Mouse (Mus musculus) heart, postnatal 0 days (tissue): Measurements from ENCODE around the gene Pcdh9. TPM values are rescaled to one million over a fixed set of nuclear protein-coding genes. Genes with fewer than 3 reads are reported as not detected.

Experiments
- ATAC-seq: fragments of 200-750 bp; cut with Nextera tagmentation; 2 replicates; pipeline ENCODE4 v1.8.0; 2017; ENCODE audit warnings: low read depth, moderate number of reproducible peaks, moderate library complexity; ENCODE audit not compliant: insufficient read depth
- DNase-seq: peaks from one replicate; pipeline ENCODE4 v3.0.0-alpha.2; 2016; ENCODE audit warnings: low spot score
- H3K27ac ChIP-seq: fragments of 300-500 bp; sonication (generic); 2 replicates; pipeline ENCODE4 v1.5.1; 2014; ENCODE audit warnings: low read depth, mild to moderate bottlenecking
- H3K27me3 ChIP-seq: fragments of 300-500 bp; sonication (generic); 2 replicates; pipeline ENCODE4 v1.6.1; 2014; ENCODE audit warnings: low read length, mixed read lengths; ENCODE audit not compliant: control insufficient read depth, insufficient read depth
- H3K36me3 ChIP-seq: fragments of 300-500 bp; sonication (generic); replicated peaks from 2 replicates; pipeline ENCODE4 v1.6.1; 2014; ENCODE audit warnings: low read length, mixed read lengths; ENCODE audit not compliant: control insufficient read depth, insufficient read depth
- H3K4me1 ChIP-seq: fragments of 300-500 bp; sonication (generic); 2 replicates; pipeline ENCODE4 v1.6.1; 2014; ENCODE audit warnings: antibody characterized with exemption; ENCODE audit not compliant: control insufficient read depth, insufficient read depth
- H3K4me2 ChIP-seq: fragments of 300-500 bp; sonication (generic); 2 replicates; pipeline ENCODE4 v1.6.1; 2014; ENCODE audit warnings: low read depth, mild to moderate bottlenecking, low read length, moderate library complexity
- H3K4me3 ChIP-seq: fragments of 300-500 bp; sonication (generic); 2 replicates; pipeline ENCODE4 v1.5.1; 2014; ENCODE audit warnings: low read depth, low read length
- H3K9ac ChIP-seq: fragments of 300-500 bp; sonication (generic); replicated peaks from 2 replicates; pipeline ENCODE4 v1.6.1; 2014; ENCODE audit warnings: low read depth, low read length, mixed read lengths
- H3K9me3 ChIP-seq: fragments of 300-500 bp; sonication (generic); replicated peaks from 2 replicates; pipeline ENCODE4 v1.6.1; 2016; ENCODE audit warnings: low read length; ENCODE audit not compliant: control insufficient read depth
- CTCF ChIP-seq: IDR thresholded peaks from 2 replicates; pipeline ENCODE4 v1.5.1; 2016; ENCODE audit warnings: antibody characterized with exemption, control low read depth, low read depth
- EP300 ChIP-seq: IDR thresholded peaks from 2 replicates; pipeline ENCODE4 v1.6.1; 2016; ENCODE audit warnings: antibody characterized with exemption, low read depth
- WGBS: fragments of 180-500 bp; shearing (Covaris S2); extraction: QIAGEN DNeasy Blood & Tissue Kit; methylation state at CpG from one replicate; pipeline ENCODE4 v1.1.7; 2014; 5-methylcytosine and 5-hydroxymethylcytosine counted together
- polyA plus RNA-seq: library from polyadenylated mRNA; unstranded; fragments of >200 nt; fragmentation: Nextera tagmentation; extraction: Ambion mirVana; gene quantifications from 2 replicates; pipeline ENCODE4 v1.2.1, GENCODE M21; 2015
- total RNA-seq: library from RNA; depleted of rRNA; stranded (reverse); fragments of >200 nt; gene quantifications from 2 replicates; pipeline ENCODE4 v1.2.3, GENCODE M21; 2014; ENCODE audit warnings: low replicate concordance

Pcdh9 gene
- total and polyA plus RNA-seq, 2 experiments from 2014 or later = 0.88 to 2.6 TPM

GRCm38 (mm10) chr14:93376159-93376558, 514.3 kb downstream of the Pcdh9 start:
- no peak overlapping the region for H3K9ac ChIP-seq
- H3K4me2 ChIP-seq = no peak overlapping the region
- H3K27ac ChIP-seq = no peak overlapping the region
- no peak for TF ChIP-seq CTCF
- no peak for TF ChIP-seq EP300
- WGBS = 25% methylated on average over 4 of the region's 4 CpGs
- H3K4me3 ChIP-seq = no peak overlapping the region
- H3K4me1 ChIP-seq = no peaks in the 10 kb centered on the region
- no peaks in the 10 kb centered on the region for H3K36me3 ChIP-seq
- no peak for ATAC-seq
- no peaks in the 10 kb centered on the region for H3K27me3 ChIP-seq
- DNase-seq = no peak
- H3K9me3 ChIP-seq = no peaks in the 10 kb centered on the region

- Histone ChIP-seq H3K4me2 (no peak overlapping the region), H3K9ac (no peak overlapping the region), H3K36me3 (no peaks in the 10 kb centered on the region), H3K9me3 (no peaks in the 10 kb centered on the region), H3K27me3 (no peaks in the 10 kb centered on the region), H3K27ac (no peak overlapping the region), H3K4me3 (no peak overlapping the region), H3K4me1 (no peaks in the 10 kb centered on the region)
- 76% methylated on average over 4 of the region's 4 CpGs for WGBS
- no peak for ATAC-seq
- DNase-seq = no peak
- no peak for TF ChIP-seq EP300
- TF ChIP-seq CTCF = no peak
These were observed 516.3 kb downstream of the Pcdh9 start for GRCm38 (mm10) chr14:93374181-93374580.

- WGBS = 79% methylated on average over 3 of the region's 3 CpGs
These were observed 536.3 kb downstream of the Pcdh9 start for GRCm38 (mm10) chr14:93354150-93354549.

GRCm38 (mm10) chr14:93350906-93351305, 539.6 kb downstream of the Pcdh9 start:
- Histone ChIP-seq H3K9ac (no peak overlapping the region), H3K4me2 (no peak overlapping the region), H3K4me1 (no peaks in the 10 kb centered on the region), H3K27ac (no peak overlapping the region), H3K27me3 (no peaks in the 10 kb centered on the region), H3K4me3 (no peak overlapping the region), H3K9me3 (no peaks in the 10 kb centered on the region), H3K36me3 (no peaks in the 10 kb centered on the region)
- WGBS = 40% methylated on average over 6 of the region's 6 CpGs
- DNase-seq (no peak), ATAC-seq (no peak)
- TF ChIP-seq EP300 (no peak), CTCF (no peak)

More at GRCm38 (mm10) chr14:93354150-93354549, 536.3 kb downstream of the Pcdh9 start:
- Histone ChIP-seq H3K4me3 (no peak overlapping the region), H3K9ac (no peak overlapping the region), H3K27me3 (no peaks in the 10 kb centered on the region), H3K9me3 (no peaks in the 10 kb centered on the region), H3K4me2 (no peak overlapping the region), H3K4me1 (no peaks in the 10 kb centered on the region), H3K27ac (no peak overlapping the region), H3K36me3 (no peaks in the 10 kb centered on the region)
- TF ChIP-seq CTCF = no peak
- TF ChIP-seq EP300 = no peak
- no peak for DNase-seq
- no peak for ATAC-seq

- Histone ChIP-seq H3K9ac (no peak overlapping the region), H3K4me3 (no peak overlapping the region), H3K9me3 (no peaks in the 10 kb centered on the region), H3K27me3 (no peaks in the 10 kb centered on the region), H3K27ac (no peak overlapping the region), H3K36me3 (no peaks in the 10 kb centered on the region), H3K4me2 (no peak overlapping the region), H3K4me1 (no peaks in the 10 kb centered on the region)
- TF ChIP-seq EP300 (no peak), CTCF (no peak)
- ATAC-seq (no peak), DNase-seq (no peak)
- 66% methylated on average over 7 of the region's 7 CpGs for WGBS
These were observed 541.3 kb downstream of the Pcdh9 start for GRCm38 (mm10) chr14:93349166-93349565.

- TF ChIP-seq CTCF = no peak
- no peak for TF ChIP-seq EP300
- WGBS = 30% methylated on average over 2 of the region's 2 CpGs
These were observed 543.4 kb downstream of the Pcdh9 start for GRCm38 (mm10) chr14:93347031-93347430.

More at GRCm38 (mm10) chr14:93347031-93347430, 543.4 kb downstream of the Pcdh9 start:
- H3K27me3 ChIP-seq = no peaks in the 10 kb centered on the region
- H3K27ac ChIP-seq = no peak overlapping the region
- H3K4me1 ChIP-seq = no peaks in the 10 kb centered on the region
- H3K9me3 ChIP-seq = no peaks in the 10 kb centered on the region
- H3K4me3 ChIP-seq = no peak overlapping the region
- no peak overlapping the region for H3K4me2 ChIP-seq
- ATAC-seq = no peak
- DNase-seq = no peak
- H3K9ac ChIP-seq = no peak overlapping the region
- H3K36me3 ChIP-seq = no peaks in the 10 kb centered on the region
